ENCODE assay signal across 19 mouse cellular contexts in the genomic region with DNA sequence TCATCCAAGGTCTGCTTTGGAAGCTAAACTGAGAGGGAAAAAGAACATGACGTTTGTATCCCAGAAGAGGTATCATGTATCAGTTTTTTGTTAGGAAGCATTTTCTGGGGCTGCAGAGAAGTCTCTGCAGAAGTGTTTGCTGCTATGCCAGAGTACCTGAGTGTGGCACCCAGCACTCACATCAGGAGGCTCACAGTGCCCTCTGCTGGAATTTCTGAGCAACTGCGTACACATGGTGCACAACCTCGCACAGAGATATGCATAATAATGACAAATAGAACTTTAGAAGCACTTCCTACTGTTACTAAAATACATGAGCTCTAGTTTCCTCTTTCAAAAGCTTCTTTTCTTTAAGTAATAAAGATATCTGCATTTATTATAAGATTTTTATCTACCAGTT.
DNase-seq lines count a peak whose midpoint lies in the region; ATAC-seq and TF ChIP-seq lines count a peak whose summit lies in the region.
"Had no signal": no experiment of that assay in that cellular context is flagged by ENCODE, and none has a peak within 500 bp of the region (broad histone marks: within the 10 kb centered on the region; RNA-seq: fewer than 3 reads in every experiment).

No protein-coding gene starts in this region.

- no peak; the same call in 1 of the 2 replicates for TF ChIP-seq RAD21 in MEL (IDR thresholded peaks at IDR 0.05; ENCODE audit: low read depth, low read length)

- ATAC-seq in hindbrain, postnatal 0 days = no peak
- ATAC-seq in lung, postnatal 0 days = no peak
- ATAC-seq: CD4-positive, CD25-positive, alpha-beta regulatory T cell, adult 4 months; forebrain, embryonic 13.5 days had no signal

- no peak for TF ChIP-seq EP300 in lung, postnatal 0 days (IDR thresholded peaks at IDR 0.05)
- no peak for TF ChIP-seq EP300 in MEL (IDR thresholded peaks at IDR 0.05; ENCODE audit: low read depth in 1 of 2, low read length in 2 of 2)

- no peak overlapping the region for H3K4me3 ChIP-seq in hindbrain, postnatal 0 days (ENCODE audit: low read length)
- no peak overlapping the region for H3K4me3 ChIP-seq in hindbrain, embryonic 10.5 days
- no peak overlapping the region for H3K4me3 ChIP-seq in lung, postnatal 0 days (ENCODE audit: low read depth, low read length)
- H3K4me3 ChIP-seq in lung, adult 2 months (replicated peaks; ENCODE audit: extremely low read depth, low read depth, low read length) = no peak overlapping the region
- no peak overlapping the region for H3K4me3 ChIP-seq in MEL (ENCODE audit: control insufficient read depth in 1 of 2, insufficient read depth in 1 of 2, low read depth in 2 of 2, low read length in 2 of 2)
- no peak overlapping the region for H3K4me3 ChIP-seq in cortical plate, adult 2 months (ENCODE audit: insufficient read depth, low read length)
- H3K4me3 ChIP-seq: embryonic facial prominence, embryonic 15.5 days; forebrain, embryonic 13.5 days; heart, embryonic 13.5 days; liver, embryonic 15.5 days; midbrain, embryonic 10.5 days had no signal

- H3K27me3 ChIP-seq in hindbrain, postnatal 0 days (ENCODE audit: insufficient read depth, low read length) = no peaks in the 10 kb centered on the region
- no peaks in the 10 kb centered on the region for H3K27me3 ChIP-seq in hindbrain, embryonic 10.5 days (ENCODE audit: insufficient read depth, poor library complexity, severe bottlenecking)
- H3K27me3 ChIP-seq in lung, postnatal 0 days (replicated peaks; ENCODE audit: insufficient read depth, low read length) = no peaks in the 10 kb centered on the region
- H3K27me3 ChIP-seq in MEL (ENCODE audit: control insufficient read depth in 1 of 2, insufficient read depth in 2 of 2, low read length in 2 of 2) = no peaks in the 10 kb centered on the region
- H3K27me3 ChIP-seq: embryonic facial prominence, embryonic 15.5 days; forebrain, embryonic 13.5 days; heart, embryonic 13.5 days; liver, embryonic 15.5 days had no signal

- no peaks in the 10 kb centered on the region for H3K4me1 ChIP-seq in hindbrain, postnatal 0 days (ENCODE audit: insufficient read depth, low read length)
- no peaks in the 10 kb centered on the region for H3K4me1 ChIP-seq in hindbrain, embryonic 10.5 days (replicated peaks)
- no peaks in the 10 kb centered on the region for H3K4me1 ChIP-seq in lung, postnatal 0 days (ENCODE audit: insufficient read depth, low read depth, low read length)
- no peaks in the 10 kb centered on the region for H3K4me1 ChIP-seq in lung, adult 2 months (ENCODE audit: control insufficient read depth, insufficient read depth, low read length)
- H3K4me1 ChIP-seq in MEL (ENCODE audit: control insufficient read depth in 1 of 2, insufficient read depth in 2 of 2, low read length in 2 of 2) = no peaks in the 10 kb centered on the region
- H3K4me1 ChIP-seq in cortical plate, adult 2 months (ENCODE audit: control insufficient read depth, insufficient read depth, low read length) = no peaks in the 10 kb centered on the region
- H3K4me1 ChIP-seq: embryonic facial prominence, embryonic 15.5 days; heart, embryonic 13.5 days; liver, embryonic 15.5 days; midbrain, embryonic 10.5 days had no signal

- no peaks in the 10 kb centered on the region for H3K9me3 ChIP-seq in hindbrain, postnatal 0 days (ENCODE audit: low read length)
- peaks cover 9% of the 10 kb centered on the region; the same call in 1 of the 2 replicates for H3K9me3 ChIP-seq in hindbrain, embryonic 10.5 days
- H3K9me3 ChIP-seq in lung, postnatal 0 days (ENCODE audit: low read length) = no peaks in the 10 kb centered on the region
- no peaks in the 10 kb centered on the region for H3K9me3 ChIP-seq in MEL (replicated peaks; ENCODE audit: insufficient read depth, low read length)
- H3K9me3 ChIP-seq: embryonic facial prominence, embryonic 15.5 days; forebrain, embryonic 13.5 days; liver, embryonic 15.5 days had no signal

- TF ChIP-seq CTCF in hindbrain, postnatal 0 days (IDR thresholded peaks at IDR 0.05; ENCODE audit: low read depth) = peak; percentile 55
- TF ChIP-seq CTCF in lung, postnatal 0 days (IDR thresholded peaks at IDR 0.05) = peak; percentile 25; the same call in 1 of the 2 replicates
- no peak for TF ChIP-seq CTCF in lung, adult 2 months (IDR thresholded peaks at IDR 0.05; ENCODE audit: insufficient read depth, low read length)
- TF ChIP-seq CTCF in MEL (IDR thresholded peaks at IDR 0.05 in 2 of 3, conservative IDR thresholded peaks at IDR 0.05 in 1 of 3; ENCODE audit: control insufficient read depth in 1 of 3, insufficient read depth in 1 of 3, low read depth in 2 of 3, low read length in 3 of 3, poor library complexity in 1 of 3, severe bottlenecking in 1 of 3) = peak; percentile 14 to 24 (median 17); a peak in 2 of 6 replicates
- 0 out of 2 replicates have a peak, but pooled peaks have one; percentile 2 for TF ChIP-seq CTCF in cortical plate, adult 2 months (IDR thresholded peaks at IDR 0.05; ENCODE audit: extremely low read depth, insufficient read depth, low read length)

- peak; percentile 29 for DNase-seq in hindbrain, postnatal 0 days (ENCODE audit: low spot score)
- DNase-seq in hindbrain, embryonic 10.5 days (ENCODE audit: low spot score) = no peak
- DNase-seq in lung, postnatal 0 days (ENCODE audit: low spot score) = no peak
- no peak for DNase-seq in lung, adult 2 months
- no peak for DNase-seq in MEL (ENCODE audit: low read depth, low spot score)
- no peak for DNase-seq in right cerebral cortex, postnatal 36 days (ENCODE audit: low spot score in 2 of 2)
- DNase-seq in embryo, embryonic 9.5 days (ENCODE audit: extremely low spot score) = no peak
- DNase-seq: cerebellum, adult 11 months; cerebellum, postnatal 14 days; lung, postnatal 4 days; retina, postnatal 1 day; thymus, adult 2 months had no signal

- H3K79me2 ChIP-seq in MEL (ENCODE audit: control insufficient read depth, insufficient read depth, low read length, poor library complexity) = no peaks in the 10 kb centered on the region

- no peak for TF ChIP-seq POLR2A in lung, adult 2 months (IDR thresholded peaks at IDR 0.05; ENCODE audit: borderline replicate concordance, extremely low read depth, low read depth, low read length)
- TF ChIP-seq POLR2A in MEL (IDR thresholded peaks at IDR 0.05; ENCODE audit: control insufficient read depth in 1 of 2, insufficient read depth in 1 of 2, low read depth in 1 of 2, low read length in 2 of 2, poor library complexity in 1 of 2) = no peak
- TF ChIP-seq POLR2A in cortical plate, adult 2 months (IDR thresholded peaks at IDR 0.05; ENCODE audit: extremely low read depth, insufficient read depth, low read length) = no peak

- no peak overlapping the region for H3K27ac ChIP-seq in hindbrain, postnatal 0 days
- H3K27ac ChIP-seq in hindbrain, embryonic 10.5 days = no peak overlapping the region
- no peak overlapping the region for H3K27ac ChIP-seq in lung, postnatal 0 days (ENCODE audit: low read length)
- H3K27ac ChIP-seq in MEL (ENCODE audit: control insufficient read depth, low read depth, low read length) = no peak overlapping the region
- H3K27ac ChIP-seq in cortical plate, adult 2 months (ENCODE audit: insufficient read depth, low read length) = no peak overlapping the region
- H3K27ac ChIP-seq: embryonic facial prominence, embryonic 15.5 days; forebrain, embryonic 13.5 days; heart, embryonic 13.5 days; liver, embryonic 15.5 days; midbrain, embryonic 10.5 days had no signal

- WGBS in hindbrain, postnatal 0 days = 93% methylated on average over 3 of the region's 3 CpGs
- WGBS in hindbrain, embryonic 10.5 days = over 99% methylated on average over 3 of the region's 3 CpGs
- WGBS in lung, postnatal 0 days = 96% methylated on average over 3 of the region's 3 CpGs
- WGBS in lung, adult 2 months = 91% methylated on average over 3 of the region's 3 CpGs

- H3K4me2 ChIP-seq in hindbrain, postnatal 0 days (ENCODE audit: low read depth, low read length) = no peak overlapping the region
- H3K4me2 ChIP-seq in lung, postnatal 0 days (replicated peaks; ENCODE audit: low read depth, low read length) = no peak overlapping the region
- H3K4me2 ChIP-seq: embryonic facial prominence, embryonic 15.5 days; forebrain, embryonic 13.5 days; heart, embryonic 13.5 days; liver, embryonic 15.5 days had no signal

- no peaks in the 10 kb centered on the region for H3K36me3 ChIP-seq in hindbrain, postnatal 0 days (ENCODE audit: insufficient read depth, low read length)
- H3K36me3 ChIP-seq in hindbrain, embryonic 10.5 days = no peaks in the 10 kb centered on the region
- H3K36me3 ChIP-seq in lung, postnatal 0 days (ENCODE audit: insufficient read depth, low read length) = no peaks in the 10 kb centered on the region
- H3K36me3 ChIP-seq in MEL (ENCODE audit: control insufficient read depth in 1 of 2, insufficient read depth in 2 of 2, low read length in 2 of 2) = no peaks in the 10 kb centered on the region
- H3K36me3 ChIP-seq: embryonic facial prominence, embryonic 15.5 days; heart, embryonic 13.5 days; liver, embryonic 15.5 days; midbrain, embryonic 10.5 days had no signal

- H3K9ac ChIP-seq in hindbrain, postnatal 0 days (replicated peaks; ENCODE audit: low read length) = no peak overlapping the region
- no peak overlapping the region for H3K9ac ChIP-seq in lung, postnatal 0 days (replicated peaks; ENCODE audit: low read depth)
- no peak overlapping the region for H3K9ac ChIP-seq in MEL (ENCODE audit: control insufficient read depth, low read depth, low read length, poor library complexity, severe bottlenecking)
- H3K9ac ChIP-seq: embryonic facial prominence, embryonic 15.5 days; forebrain, embryonic 13.5 days; heart, embryonic 13.5 days; liver, embryonic 15.5 days had no signal

TF ChIP-seq in MEL, 35 proteins besides CTCF, POLR2A, EP300 and RAD21 (continues in another document):
- no peak for TF ChIP-seq ZNF384 (IDR thresholded peaks at IDR 0.05; ENCODE audit: low read depth, low read length)
- no peak for TF ChIP-seq CHD2 (IDR thresholded peaks at IDR 0.05; ENCODE audit: low read length)
- no peak for TF ChIP-seq MYB (IDR thresholded peaks at IDR 0.05; ENCODE audit: low read depth, low read length)
- TF ChIP-seq NELFE (IDR thresholded peaks at IDR 0.05; ENCODE audit: low read depth, low read length) = no peak
- TF ChIP-seq MXI1 (IDR thresholded peaks at IDR 0.05; ENCODE audit: low read depth, low read length) = no peak
- no peak for TF ChIP-seq TBP (IDR thresholded peaks at IDR 0.05; ENCODE audit: low read depth, low read length)
- no peak for TF ChIP-seq ZC3H11A (IDR thresholded peaks at IDR 0.05; ENCODE audit: low read depth, low read length)
- no peak for TF ChIP-seq ZMIZ1 (IDR thresholded peaks at IDR 0.05; ENCODE audit: low read depth, low read length)
- no peak for TF ChIP-seq ZKSCAN1 (IDR thresholded peaks at IDR 0.05; ENCODE audit: low read depth, low read length)
- no peak for TF ChIP-seq POLR2AphosphoS5 (IDR thresholded peaks at IDR 0.05; ENCODE audit: borderline replicate concordance, low read depth, low read length)
- TF ChIP-seq UBTF (IDR thresholded peaks at IDR 0.05; ENCODE audit: borderline replicate concordance, insufficient read depth, low read depth, low read length) = no peak
- TF ChIP-seq NRF1 (IDR thresholded peaks at IDR 0.05; ENCODE audit: insufficient read depth, low read depth, low read length, poor library complexity, severe bottlenecking) = no peak
- no peak for TF ChIP-seq KAT2A (conservative IDR thresholded peaks at IDR 0.05; ENCODE audit: low read depth, low read length)
- TF ChIP-seq TCF12 (IDR thresholded peaks at IDR 0.05; ENCODE audit: low read depth, low read length) = no peak
